Mouse (Mus musculus): ENCODE data around the gene Srsf3. TPM values are rescaled to one million over a fixed set of nuclear protein-coding genes. Genes with fewer than 3 reads are reported as not detected.

Srsf3 gene
- polyA plus RNA-seq, 1 experiment from 2014 or later = 716 TPM

GRCm38 (mm10) chr17:29016705-29017104 is 15.7 kb upstream of the Srsf3 start:
- H3K4me3 ChIP-seq (ENCODE audit: low read depth, low read length) = no peak overlapping the region
- no peak for ATAC-seq (ENCODE audit: insufficient read depth)
- no peak overlapping the region for H3K4me2 ChIP-seq
- no peaks in the 10 kb centered on the region for H3K9me3 ChIP-seq (ENCODE audit: low read depth, low read length)
- H3K9ac ChIP-seq = no peak overlapping the region
- no peak for DNase-seq
- WGBS = 76% methylated on average over 4 of the region's 4 CpGs
- no peaks in the 10 kb centered on the region for H3K4me1 ChIP-seq (ENCODE audit: insufficient read depth)
- no peaks in the 10 kb centered on the region for H3K27me3 ChIP-seq (ENCODE audit: insufficient read depth, low read length)
- TF ChIP-seq CTCF (IDR thresholded peaks at IDR 0.05; ENCODE audit: low read depth) = no peak
- no peaks in the 10 kb centered on the region for H3K36me3 ChIP-seq (ENCODE audit: insufficient read depth)
- H3K27ac ChIP-seq (ENCODE audit: low read depth) = no peak overlapping the region

DNA sequence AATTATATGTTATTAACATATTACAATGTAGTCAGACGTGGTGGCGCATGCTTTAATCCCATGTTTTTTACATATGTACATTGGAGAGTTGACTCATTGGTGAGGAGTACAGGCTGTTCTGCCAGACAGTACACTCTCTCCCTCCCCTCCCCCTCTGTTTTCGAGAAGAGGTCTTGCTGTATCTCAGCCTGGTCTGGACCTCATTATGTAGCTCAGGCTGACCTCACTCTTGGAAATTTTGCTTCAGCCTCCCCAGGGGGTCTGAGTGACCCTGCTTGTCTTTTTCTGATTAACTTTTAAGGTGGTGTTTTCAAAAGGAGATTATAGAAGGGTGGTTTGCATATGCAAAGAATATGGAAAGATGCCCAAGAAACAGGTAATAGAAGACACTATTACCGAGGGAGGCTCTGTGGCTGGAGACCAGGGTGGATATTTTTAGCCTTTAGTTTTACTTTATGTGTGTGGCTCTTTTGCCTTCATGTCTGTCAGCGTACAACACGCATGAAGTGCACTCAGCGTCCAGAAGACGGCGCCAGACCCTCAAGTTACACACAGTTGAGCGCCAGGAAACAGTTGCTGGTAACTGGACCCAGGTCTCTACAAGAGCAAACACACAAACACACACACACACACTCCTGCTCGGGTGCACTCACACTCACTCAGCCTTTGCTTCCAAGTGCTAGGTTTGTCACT is 14.0 kb upstream of the Srsf3 start:
- peak; percentile 64 for TF ChIP-seq CTCF (IDR thresholded peaks at IDR 0.05; ENCODE audit: low read depth)
- no peaks in the 10 kb centered on the region for H3K27me3 ChIP-seq (ENCODE audit: insufficient read depth, low read length)
- DNase-seq = peak; percentile 49
- no peak overlapping the region for H3K4me3 ChIP-seq (ENCODE audit: low read depth, low read length)
- H3K4me2 ChIP-seq = no peak overlapping the region
- 50% methylated on average over 11 of the region's 11 CpGs for WGBS
- H3K9ac ChIP-seq = no peak overlapping the region
- ATAC-seq (ENCODE audit: insufficient read depth) = no peak
- H3K27ac ChIP-seq (ENCODE audit: low read depth) = no peak overlapping the region
- no peaks in the 10 kb centered on the region for H3K9me3 ChIP-seq (ENCODE audit: low read depth, low read length)
- H3K36me3 ChIP-seq (ENCODE audit: insufficient read depth) = no peaks in the 10 kb centered on the region
- H3K4me1 ChIP-seq (ENCODE audit: insufficient read depth) = no peaks in the 10 kb centered on the region

GRCm38 (mm10) chr17:29019391-29019790 is 13.0 kb upstream of the Srsf3 start:
- no peak overlapping the region for H3K4me2 ChIP-seq
- H3K4me1 ChIP-seq (ENCODE audit: insufficient read depth) = peaks cover 2% of the 10 kb centered on the region
- ATAC-seq (ENCODE audit: insufficient read depth) (no peak), DNase-seq (no peak)
- no peak overlapping the region for H3K9ac ChIP-seq
- TF ChIP-seq CTCF (IDR thresholded peaks at IDR 0.05; ENCODE audit: low read depth) = no peak
- no peaks in the 10 kb centered on the region for H3K36me3 ChIP-seq (ENCODE audit: insufficient read depth)
- H3K27ac ChIP-seq (ENCODE audit: low read depth) = no peak overlapping the region
- WGBS = 56% methylated on average over 7 of the region's 7 CpGs
- H3K4me3 ChIP-seq (ENCODE audit: low read depth, low read length) = no peak overlapping the region
- H3K27me3 ChIP-seq (ENCODE audit: insufficient read depth, low read length) = no peaks in the 10 kb centered on the region
- H3K9me3 ChIP-seq (ENCODE audit: low read depth, low read length) = no peaks in the 10 kb centered on the region

- Histone ChIP-seq H3K27me3 (ENCODE audit: insufficient read depth, low read length) (no peaks in the 10 kb centered on the region), H3K4me3 (ENCODE audit: low read depth, low read length) (no peak overlapping the region), H3K9me3 (ENCODE audit: low read depth, low read length) (no peaks in the 10 kb centered on the region), H3K36me3 (ENCODE audit: insufficient read depth) (no peaks in the 10 kb centered on the region), H3K4me2 (no peak overlapping the region), H3K9ac (no peak overlapping the region), H3K4me1 (ENCODE audit: insufficient read depth) (peaks cover 10% of the 10 kb centered on the region), H3K27ac (ENCODE audit: low read depth) (no peak overlapping the region)
- no peak for ATAC-seq (ENCODE audit: insufficient read depth)
- TF ChIP-seq CTCF (IDR thresholded peaks at IDR 0.05; ENCODE audit: low read depth) = peak; percentile 61
- peak; percentile 80 for DNase-seq
These were observed 12.0 kb upstream of the Srsf3 start for GRCm38 (mm10) chr17:29020444-29020843.

DNA sequence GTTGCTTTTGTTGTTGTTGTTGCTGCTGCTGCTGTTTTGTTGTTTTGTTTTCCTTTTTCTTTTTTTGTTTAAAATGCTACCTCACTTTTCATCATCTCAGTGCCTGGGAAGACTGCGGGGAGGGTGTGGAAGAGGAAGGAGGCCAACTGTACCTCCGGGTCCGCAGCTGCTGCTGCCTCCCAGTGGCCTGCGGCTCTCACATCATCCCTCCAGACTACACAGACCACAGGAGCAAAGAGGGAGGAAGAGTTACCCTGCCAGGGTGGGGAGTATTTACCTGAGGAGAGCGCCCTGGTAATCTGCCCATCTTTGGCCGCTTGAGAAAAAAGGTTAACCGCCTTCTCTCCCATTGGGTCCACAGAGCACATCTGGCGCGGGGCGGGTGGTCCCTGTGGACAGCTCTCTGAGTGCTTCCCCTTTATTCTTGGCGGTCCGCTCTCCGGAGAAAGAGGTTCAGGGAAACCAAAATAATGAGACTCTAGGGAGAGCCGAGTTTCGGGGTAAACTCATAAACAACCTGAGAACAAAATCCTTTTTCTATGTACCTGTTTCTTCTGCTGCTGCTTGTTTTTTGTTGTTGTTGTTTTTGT is 10.1 kb upstream of the Srsf3 start:
- TF ChIP-seq CTCF (IDR thresholded peaks at IDR 0.05; ENCODE audit: low read depth) = peak; percentile 74
- 23% methylated on average over 15 of the region's 15 CpGs for WGBS
- ATAC-seq (ENCODE audit: insufficient read depth) (no peak), DNase-seq (peak; percentile 66)
- H3K9me3 ChIP-seq (ENCODE audit: low read depth, low read length) = no peaks in the 10 kb centered on the region
- no peak overlapping the region for H3K27ac ChIP-seq (ENCODE audit: low read depth)
- H3K4me3 ChIP-seq (ENCODE audit: low read depth, low read length) = no peak overlapping the region
- H3K36me3 ChIP-seq (ENCODE audit: insufficient read depth) = no peaks in the 10 kb centered on the region
- no peak overlapping the region for H3K9ac ChIP-seq
- H3K4me1 ChIP-seq (ENCODE audit: insufficient read depth) = peaks cover 17% of the 10 kb centered on the region
- H3K4me2 ChIP-seq = peak overlapping the region; percentile 16; the same call in 1 of the 2 replicates
- H3K27me3 ChIP-seq (ENCODE audit: insufficient read depth, low read length) = no peaks in the 10 kb centered on the region

GRCm38 (mm10) chr17:29023346-29023745 is 9.1 kb upstream of the Srsf3 start:
- whole genome bisulfite sequencing = 86% methylated on average over 6 of the region's 6 CpGs
- peaks cover 17% of the 10 kb centered on the region for H3K4me1 ChIP-seq (ENCODE audit: insufficient read depth)
- ATAC-seq (ENCODE audit: insufficient read depth) = no peak

DNA sequence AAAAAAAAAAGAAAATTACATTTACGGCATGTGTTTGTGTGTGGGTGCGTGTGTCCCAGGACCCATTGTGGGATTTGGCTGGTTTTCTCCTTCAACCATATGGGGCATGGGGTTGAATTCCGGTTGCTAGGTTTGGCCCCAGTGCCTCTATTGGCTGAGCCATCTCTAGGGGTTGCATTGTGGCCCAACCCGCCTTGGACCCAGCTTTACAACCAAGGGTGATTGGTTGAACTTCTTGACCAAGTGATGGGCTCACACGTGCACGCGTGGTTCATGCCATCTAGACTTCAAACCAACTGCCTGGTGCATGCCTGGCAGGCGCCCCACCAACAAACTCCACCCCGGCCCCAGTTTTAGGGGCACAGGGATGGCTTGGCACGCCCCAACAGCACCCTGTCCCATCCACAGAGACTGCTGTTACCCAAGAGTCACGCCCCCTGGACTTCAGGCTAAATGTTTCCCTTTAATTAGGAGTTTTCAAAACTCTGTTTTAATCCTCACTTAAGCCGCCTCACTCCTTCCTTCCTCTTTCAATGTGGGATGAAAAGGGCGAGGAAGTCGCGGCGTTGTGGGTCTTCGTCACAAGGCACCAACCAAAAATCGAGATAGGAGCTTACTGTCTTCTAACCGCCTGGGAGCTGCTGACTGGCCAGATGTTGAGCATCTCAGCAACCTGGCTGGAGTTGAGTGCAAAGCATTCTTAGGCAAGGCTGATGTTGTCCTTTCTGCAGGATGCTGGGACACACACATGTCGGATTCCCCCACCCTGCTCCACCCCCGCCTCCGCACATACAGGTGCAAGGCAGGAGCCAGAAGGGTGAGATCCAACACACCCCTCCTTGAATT is 8.2 kb upstream of the Srsf3 start:
- ATAC-seq (ENCODE audit: insufficient read depth) = no peak

More at GRCm38 (mm10) chr17:29023346-29023745, 9.1 kb upstream of the Srsf3 start:
- no peak for DNase-seq
- no peak overlapping the region for H3K4me3 ChIP-seq (ENCODE audit: low read depth, low read length)
- no peak overlapping the region for H3K27ac ChIP-seq (ENCODE audit: low read depth)
- H3K4me2 ChIP-seq = no peak overlapping the region
- no peaks in the 10 kb centered on the region for H3K9me3 ChIP-seq (ENCODE audit: low read depth, low read length)
- H3K36me3 ChIP-seq (ENCODE audit: insufficient read depth) = no peaks in the 10 kb centered on the region
- no peaks in the 10 kb centered on the region for H3K27me3 ChIP-seq (ENCODE audit: insufficient read depth, low read length)
- no peak overlapping the region for H3K9ac ChIP-seq
- no peak for TF ChIP-seq CTCF (IDR thresholded peaks at IDR 0.05; ENCODE audit: low read depth)

More for the DNA sequence above, 8.2 kb upstream of the Srsf3 start:
- no peak for DNase-seq
- no peaks in the 10 kb centered on the region for H3K27me3 ChIP-seq (ENCODE audit: insufficient read depth, low read length)
- no peak overlapping the region for H3K9ac ChIP-seq
- no peak overlapping the region for H3K4me2 ChIP-seq
- H3K9me3 ChIP-seq (ENCODE audit: low read depth, low read length) = no peaks in the 10 kb centered on the region
- no peak for TF ChIP-seq CTCF (IDR thresholded peaks at IDR 0.05; ENCODE audit: low read depth)
- H3K36me3 ChIP-seq (ENCODE audit: insufficient read depth) = no peaks in the 10 kb centered on the region
- H3K4me3 ChIP-seq (ENCODE audit: low read depth, low read length) = no peak overlapping the region
- peak overlapping the region; percentile 21; the same call in 1 of the 2 replicates for H3K27ac ChIP-seq (ENCODE audit: low read depth)
- H3K4me1 ChIP-seq (ENCODE audit: insufficient read depth) = peaks cover 17% of the 10 kb centered on the region
- 68% methylated on average over 22 of the region's 22 CpGs for WGBS
